ENCODE assay signal across 12 mouse cellular contexts in the genomic region with DNA sequence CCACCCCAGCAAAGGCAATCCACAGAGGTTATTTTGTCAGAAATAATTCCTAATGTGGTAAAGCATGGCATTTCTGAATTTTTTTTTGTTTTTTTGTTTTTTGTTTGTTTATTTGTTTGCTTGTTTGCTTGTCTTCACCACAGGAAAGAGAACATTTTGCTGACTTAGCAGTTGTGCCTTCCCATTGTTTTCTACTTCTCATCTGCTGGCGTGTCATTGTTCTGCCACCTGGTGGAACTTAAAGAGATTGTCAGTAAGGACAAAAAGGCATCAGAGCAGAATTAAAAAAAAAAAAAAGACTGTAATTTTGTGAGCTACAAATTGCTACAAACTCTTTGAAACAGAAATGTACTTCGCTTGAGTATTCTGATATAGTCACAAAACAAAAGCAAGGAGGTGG.
DNase-seq lines count a peak whose midpoint lies in the region; ATAC-seq and TF ChIP-seq lines count a peak whose summit lies in the region.
"Had no signal": no experiment of that assay in that cellular context is flagged by ENCODE, and none has a peak within 500 bp of the region (broad histone marks: within the 10 kb centered on the region; RNA-seq: fewer than 3 reads in every experiment).

No protein-coding gene starts in this region.

- no peaks in the 10 kb centered on the region for H3K9me3 ChIP-seq in kidney, postnatal 0 days (replicated peaks; ENCODE audit: low read length)
- H3K9me3 ChIP-seq: heart, embryonic 12.5 days had no signal

- DNase-seq in embryo, embryonic 11 days, result peak; percentile 19
- no peak for DNase-seq in embryo, embryonic 9.5 days (ENCODE audit: extremely low spot score)
- peak; percentile 62 for DNase-seq in kidney, postnatal 0 days (ENCODE audit: low spot score)
- DNase-seq in kidney, adult 8-10 months, result no peak
- peak; percentile 24 for DNase-seq in 416B (ENCODE audit: low read depth)
- peak; percentile 57 for DNase-seq in ZHBTc4 (ENCODE audit: low read depth, low spot score)
- no peak for DNase-seq in thymus, adult 18-20 months
- DNase-seq: adrenal gland, adult 2 months; cerebellum, adult 9-11 months had no signal

- no peak overlapping the region for H3K9ac ChIP-seq in kidney, postnatal 0 days (ENCODE audit: low read depth, low read length)
- H3K9ac ChIP-seq: heart, embryonic 12.5 days had no signal

- WGBS in kidney, postnatal 0 days, result 24% methylated on average over 2 of the region's 2 CpGs

- H3K4me3 ChIP-seq in kidney, postnatal 0 days (replicated peaks; ENCODE audit: low read depth, low read length), result no peak overlapping the region
- H3K4me3 ChIP-seq: heart, embryonic 12.5 days had no signal

- H3K4me1 ChIP-seq in kidney, postnatal 0 days (replicated peaks; ENCODE audit: insufficient read depth, low read length), result no peaks in the 10 kb centered on the region
- H3K4me1 ChIP-seq: heart, embryonic 12.5 days had no signal

- no peaks in the 10 kb centered on the region for H3K27me3 ChIP-seq in kidney, postnatal 0 days (ENCODE audit: insufficient read depth, low read length)
- H3K27me3 ChIP-seq: heart, embryonic 12.5 days had no signal

- ATAC-seq in kidney, postnatal 0 days (replicated peaks; ENCODE audit: low FRiP score, low read depth), result no peak
- ATAC-seq in cerebellum, adult (ENCODE audit: insufficient number of reproducible peaks, low FRiP score, low TSS enrichment), result no peak
- ATAC-seq: CD4-positive, CD25-positive, alpha-beta regulatory T cell, adult 4 months had no signal

- peak; percentile 73 for TF ChIP-seq CTCF in kidney, postnatal 0 days (IDR thresholded peaks at IDR 0.05; ENCODE audit: low read depth)

- H3K27ac ChIP-seq in kidney, postnatal 0 days, result no peak overlapping the region

- no peaks in the 10 kb centered on the region for H3K36me3 ChIP-seq in kidney, postnatal 0 days (ENCODE audit: insufficient read depth, low read length)
- H3K36me3 ChIP-seq: heart, embryonic 12.5 days had no signal

- no peak overlapping the region for H3K4me2 ChIP-seq in kidney, postnatal 0 days (ENCODE audit: low read length)
- H3K4me2 ChIP-seq: heart, embryonic 12.5 days had no signal

Comparison
In these comparisons a context has a peak if more than half of its experiments do, and no peak if none do; other contexts are left out.
1. DNase-seq: peak in embryo, embryonic 11 days (single experiment), kidney, postnatal 0 days (single experiment), 416B (single experiment) and ZHBTc4 (single experiment); none in embryo, embryonic 9.5 days (single experiment), kidney, adult 8-10 months (0 of 2) and thymus, adult 18-20 months (0 of 2).